Mouse (Mus musculus) left cerebral cortex, postnatal 10 days (tissue): ENCODE measurements around the gene Btbd9. TPM values are rescaled to one million over a fixed set of nuclear protein-coding genes. Genes with fewer than 3 reads are reported as not detected.

Source experiments
- DNase-seq, 2 experiments: peaks; one replicate each; pipeline ENCODE4 v3.0.0; 2021 to 2022; ENCODE audit warnings: low spot score in 2 of 2, mixed read lengths in 1 of 2; ENCODE audit errors: extremely low spot score in 1 of 2
- intact Hi-C: fragments of 180-260 bp; cut with DNase I; formaldehyde crosslinking; loops from one replicate; pipeline ENCODE4 v1.15.1; 2025
- total RNA-seq, 2 experiments: library from RNA; stranded (reverse); gene quantifications; 2 replicates each; pipeline ENCODE4 v1.2.3; 2021

The Btbd9 gene
- total RNA-seq, 2 experiments from 2014 or later = 88.7 to 93.1 TPM

GRCm38 (mm10) chr17:30495567-30495966 lies 80.7 kb downstream of the Btbd9 start:
- DNase-seq = no peak
- intact Hi-C loops = no loop called here

- no peak for DNase-seq
- intact Hi-C loops = no loop called here
These were observed 81.1 kb downstream of the Btbd9 start for GRCm38 (mm10) chr17:30495154-30495553.

GRCm38 (mm10) chr17:30493481-30493880 lies 82.8 kb downstream of the Btbd9 start:
- no peak for DNase-seq
- intact Hi-C loops = no loop called here

GRCm38 (mm10) chr17:30492191-30492590 lies 84.1 kb downstream of the Btbd9 start:
- intact Hi-C loops = no loop called here
- DNase-seq = no peak

GRCm38 (mm10) chr17:30491601-30492000 lies 84.7 kb downstream of the Btbd9 start:
- DNase-seq = no peak
- intact Hi-C loops = no loop called here

GRCm38 (mm10) chr17:30490601-30491000 lies 85.7 kb downstream of the Btbd9 start:
- intact Hi-C loops = no loop called here
- DNase-seq = peak in 1 of 2 experiments; percentile 17

GRCm38 (mm10) chr17:30490086-30490485 lies 86.2 kb downstream of the Btbd9 start:
- intact Hi-C loops = no loop called here
- DNase-seq = no peak

GRCm38 (mm10) chr17:30489629-30490028 lies 86.7 kb downstream of the Btbd9 start:
- DNase-seq = no peak

GRCm38 (mm10) chr17:30487695-30488094 lies 88.6 kb downstream of the Btbd9 start:
- no peak for DNase-seq
- intact Hi-C loops = no loop called here

More at GRCm38 (mm10) chr17:30489629-30490028, 86.7 kb downstream of the Btbd9 start:
- intact Hi-C loops = no loop called here

GRCm38 (mm10) chr17:30485067-30485854 lies 91.0 kb downstream of the Btbd9 start:
- intact Hi-C loops = no loop called here
- DNase-seq = no peak

- no peak for DNase-seq
These were observed 91.7 kb downstream of the Btbd9 start for GRCm38 (mm10) chr17:30484446-30485066.

GRCm38 (mm10) chr17:30481766-30482165 lies 94.5 kb downstream of the Btbd9 start:
- no peak for DNase-seq

More at GRCm38 (mm10) chr17:30484446-30485066, 91.7 kb downstream of the Btbd9 start:
- intact Hi-C loops = no loop called here

GRCm38 (mm10) chr17:30481341-30481740 lies 94.9 kb downstream of the Btbd9 start:
- intact Hi-C loops = no loop called here
- no peak for DNase-seq

More at GRCm38 (mm10) chr17:30481766-30482165, 94.5 kb downstream of the Btbd9 start:
- intact Hi-C loops = no loop called here

- no peak for DNase-seq
- intact Hi-C loops = no loop called here
These were observed 95.9 kb downstream of the Btbd9 start for GRCm38 (mm10) chr17:30480381-30480780.

- intact Hi-C loops = no loop called here
- no peak for DNase-seq
These were observed 98.1 kb downstream of the Btbd9 start for GRCm38 (mm10) chr17:30478181-30478580.

- intact Hi-C loops = no loop called here
- DNase-seq = peak in 1 of 2 experiments; percentile 4
These were observed 101.7 kb downstream of the Btbd9 start for GRCm38 (mm10) chr17:30474561-30474960.

- intact Hi-C loops = no loop called here
- no peak for DNase-seq
These were observed 103.5 kb downstream of the Btbd9 start for GRCm38 (mm10) chr17:30472776-30473175.

- no peak for DNase-seq
- intact Hi-C loops = no loop called here
These were observed 104.8 kb downstream of the Btbd9 start for GRCm38 (mm10) chr17:30471512-30471911.

GRCm38 (mm10) chr17:30470790-30471189 lies 105.5 kb downstream of the Btbd9 start:
- intact Hi-C loops = no loop called here
- DNase-seq = no peak

GRCm38 (mm10) chr17:30470286-30470685 lies 106.0 kb downstream of the Btbd9 start:
- no peak for DNase-seq
- intact Hi-C loops = no loop called here
